Mouse (Mus musculus) heart, postnatal 10 days (tissue): ENCODE data around the gene Cep162. TPM values are rescaled to one million over a fixed set of nuclear protein-coding genes. Genes with fewer than 3 reads are reported as not detected.

Source experiments
- DNase-seq, 2 experiments: peaks; one replicate each; pipeline ENCODE4 v3.0.0; 2021
- intact Hi-C: fragments of 180-260 bp; cut with DNase I; formaldehyde crosslinking; loops from one replicate; pipeline ENCODE4 v1.15.1; 2025
- total RNA-seq, 2 experiments: library from RNA; stranded (reverse); gene quantifications; 2 replicates each; pipeline ENCODE4 v1.2.3; 2021

Gene Cep162
- total RNA-seq, 2 experiments from 2014 or later = 4.1 to 5.7 TPM

DNA sequence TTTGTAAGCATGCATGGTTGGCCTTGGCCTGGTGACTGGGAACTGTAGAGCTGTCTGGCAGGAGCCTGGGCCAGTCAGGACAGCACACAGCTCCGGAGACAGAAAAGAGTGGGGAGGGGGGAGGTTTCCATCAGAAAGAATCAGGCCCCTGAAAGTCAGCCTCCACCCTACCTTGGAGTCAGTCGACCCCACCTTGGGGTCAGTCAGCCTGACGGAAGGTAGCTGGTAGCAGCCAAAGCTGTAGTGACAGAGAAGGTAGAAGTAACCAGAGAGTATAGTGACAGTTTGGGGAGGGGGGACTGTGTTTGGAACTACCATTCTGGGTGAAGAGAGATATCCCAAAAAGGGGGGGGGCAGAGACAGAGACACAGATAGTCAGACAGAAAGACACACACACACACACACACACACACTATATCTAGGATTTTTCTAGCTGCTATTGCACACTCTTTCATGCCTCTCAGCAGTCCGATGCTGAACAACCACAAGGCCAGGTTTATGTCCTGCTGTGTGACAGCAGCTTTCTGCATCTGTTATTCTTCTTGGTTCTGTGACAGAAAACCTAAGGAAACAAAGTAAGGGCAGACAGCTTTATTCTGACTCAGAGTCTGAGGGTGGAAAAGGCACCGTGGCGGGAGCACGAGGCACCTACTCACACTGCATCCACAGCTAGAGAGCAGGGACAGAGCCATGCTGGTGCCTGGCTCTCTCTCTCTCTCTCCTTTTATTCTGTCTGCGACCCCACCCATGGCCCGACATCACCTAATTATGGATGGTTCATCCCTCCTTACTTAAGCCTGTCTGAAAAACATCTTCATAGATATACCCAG is 88.1 kb downstream of the Cep162 start:
- no peak for DNase-seq
- intact Hi-C loops = no loop called here

DNA sequence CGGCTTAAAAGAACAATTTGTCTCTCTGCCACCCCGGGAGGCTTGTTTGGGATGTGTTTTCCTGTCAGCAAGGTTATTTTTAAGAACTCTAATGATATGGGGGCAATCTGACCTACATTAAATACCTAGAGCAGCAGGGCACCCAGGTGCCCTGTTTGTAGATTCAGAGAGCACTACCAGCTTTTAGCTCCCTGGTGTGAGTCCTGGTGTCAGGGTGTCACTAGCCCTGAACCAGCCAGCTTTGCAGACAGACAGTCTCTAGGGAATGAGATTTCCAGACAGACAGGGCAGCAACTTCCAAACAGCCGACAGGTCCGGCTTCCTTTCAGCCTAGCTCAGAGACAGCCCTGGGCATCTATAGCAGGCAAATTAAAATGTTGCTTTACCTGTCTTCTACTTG is 92.8 kb downstream of the Cep162 start:
- DNase-seq = no peak
- intact Hi-C loops = no loop called here

DNA sequence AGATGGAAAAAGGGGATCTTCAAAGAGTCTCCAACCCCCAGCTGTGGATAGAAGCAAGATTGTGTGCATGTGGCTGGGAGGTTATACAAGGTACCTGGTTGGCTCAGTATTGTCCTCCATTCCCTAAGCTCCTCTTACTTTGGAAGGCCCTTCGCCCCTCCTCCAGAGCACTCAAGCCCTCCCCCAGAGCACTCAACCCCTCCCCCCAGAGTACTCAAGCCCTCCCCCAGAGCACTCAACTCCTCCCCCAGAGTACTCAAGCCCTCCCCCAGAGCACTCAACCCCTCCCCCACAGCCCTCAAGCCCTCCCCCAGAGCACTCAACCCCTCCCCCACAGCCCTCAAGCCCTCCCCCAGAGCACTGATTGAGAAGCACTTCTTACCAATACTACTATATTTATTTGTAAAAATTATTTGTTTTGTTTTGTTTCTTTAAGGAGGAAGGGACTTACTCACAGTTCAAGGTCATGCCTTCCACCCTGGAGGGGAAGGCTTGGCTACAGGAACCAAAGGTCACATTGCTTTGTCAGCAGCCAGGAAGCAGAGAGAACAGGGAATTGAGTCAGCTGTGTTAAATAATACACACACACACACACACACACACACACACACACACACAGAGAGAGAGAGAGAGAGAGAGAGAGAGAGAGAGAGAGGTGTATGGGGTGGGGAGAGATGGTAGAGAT is 102.6 kb downstream of the Cep162 start:
- intact Hi-C loops = no loop called here
- DNase-seq = no peak

DNA sequence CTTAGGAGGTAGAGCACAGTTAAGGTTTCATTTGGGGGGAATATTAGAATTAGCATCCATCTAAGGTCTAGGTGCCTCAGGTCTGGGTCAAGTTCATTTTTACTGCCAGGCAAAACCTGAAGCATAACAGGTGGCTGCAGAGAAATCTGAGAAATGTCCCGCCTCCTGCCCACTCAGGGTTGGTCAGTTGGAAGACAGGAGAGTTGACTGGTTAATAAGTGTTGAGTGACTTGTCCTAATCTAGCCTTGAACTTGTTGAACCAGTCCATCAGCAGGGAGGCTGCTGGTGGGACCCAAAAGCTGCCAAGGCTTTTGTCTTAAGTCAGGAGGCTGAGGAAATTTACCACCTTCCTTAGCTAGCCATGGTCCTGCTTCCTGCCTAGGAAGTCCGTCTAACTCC is 107.4 kb downstream of the Cep162 start:
- intact Hi-C loops = no loop called here
- DNase-seq = no peak

DNA sequence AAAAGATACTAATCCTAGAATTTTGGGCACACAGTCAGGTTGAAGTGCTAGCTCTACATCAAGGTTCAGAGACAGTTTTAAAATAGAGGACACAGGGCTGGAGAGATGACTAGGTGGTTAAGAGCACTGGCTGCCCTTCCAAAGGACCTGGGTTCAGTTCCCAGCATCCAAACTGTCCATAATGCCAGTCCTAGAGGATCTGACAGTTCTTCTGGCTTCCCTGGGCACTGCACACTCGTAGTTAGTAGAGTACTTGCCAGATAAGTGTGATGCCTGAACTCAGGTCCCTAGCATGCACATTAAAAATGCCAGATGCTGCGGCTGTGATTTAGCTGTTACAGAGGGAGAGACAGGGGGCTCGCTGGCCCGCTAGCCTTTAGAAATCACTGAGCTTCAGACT is 108.9 kb downstream of the Cep162 start:
- DNase-seq = no peak
- intact Hi-C loops = no loop called here

DNA sequence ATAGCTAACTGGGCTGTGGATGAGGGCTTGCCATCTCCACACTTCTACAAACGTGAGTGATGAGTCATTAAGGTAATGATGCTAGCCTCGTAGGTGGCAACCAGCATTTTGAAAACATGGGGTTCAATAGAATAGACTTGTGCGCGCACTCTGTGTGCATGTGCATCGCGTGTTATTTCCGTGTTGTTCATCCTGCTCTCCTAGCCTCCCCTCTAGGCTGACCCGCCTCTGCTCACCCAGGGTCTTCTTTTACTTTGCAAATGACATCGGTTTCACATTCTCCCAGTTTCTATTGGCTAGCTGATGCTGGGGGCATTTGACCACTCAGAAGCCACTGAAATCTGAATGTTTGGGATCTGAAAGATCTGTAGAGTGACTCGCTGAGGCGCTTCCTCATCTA is 109.7 kb downstream of the Cep162 start:
- intact Hi-C loops = no loop called here
- no peak for DNase-seq

DNA sequence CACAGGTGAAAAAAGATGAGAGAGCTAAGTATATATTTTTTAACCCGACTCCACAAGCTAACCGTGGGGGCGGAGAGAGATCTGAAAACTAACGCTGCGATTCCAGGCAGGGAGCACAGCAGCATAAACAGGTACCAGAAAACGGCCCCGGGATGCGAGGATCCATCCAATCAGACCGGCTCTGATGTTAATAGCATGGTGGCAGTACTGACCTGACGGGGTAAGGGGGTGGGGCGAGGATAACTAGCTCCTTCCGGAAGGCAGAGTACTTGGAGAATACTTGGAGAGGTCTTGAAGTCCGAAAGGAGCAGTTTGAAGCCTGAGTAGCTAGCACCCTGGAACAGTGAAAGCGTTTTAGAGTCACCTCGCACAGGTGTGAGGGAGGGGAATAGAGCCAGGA is 110.2 kb downstream of the Cep162 start:
- no peak for DNase-seq
- intact Hi-C loops = no loop called here

DNA sequence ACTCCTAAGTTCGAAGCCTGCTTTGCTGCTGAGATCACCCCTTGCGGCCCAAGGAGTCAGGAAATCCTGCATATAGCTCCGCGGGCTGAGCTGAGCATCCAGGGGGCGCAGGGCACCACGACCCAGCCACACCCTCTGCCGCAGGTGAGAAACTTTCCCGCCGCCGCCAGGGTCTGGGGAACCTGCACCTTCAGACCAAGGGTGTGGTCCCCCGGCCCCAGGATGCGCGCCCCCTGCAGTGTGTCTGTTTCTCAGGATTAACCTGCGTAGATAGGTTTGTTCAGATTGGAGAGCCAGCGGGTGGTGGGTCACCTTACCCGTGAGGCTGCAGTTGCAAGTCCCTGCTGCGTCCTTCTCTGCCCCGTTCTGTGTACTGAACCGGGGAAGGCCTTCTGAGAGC is 110.8 kb downstream of the Cep162 start:
- DNase-seq = no peak
- intact Hi-C loops = loop anchor here (5.0 kb wide), 1 partner anchor 117 kb away; no protein-coding TSS in a partner anchor

DNA sequence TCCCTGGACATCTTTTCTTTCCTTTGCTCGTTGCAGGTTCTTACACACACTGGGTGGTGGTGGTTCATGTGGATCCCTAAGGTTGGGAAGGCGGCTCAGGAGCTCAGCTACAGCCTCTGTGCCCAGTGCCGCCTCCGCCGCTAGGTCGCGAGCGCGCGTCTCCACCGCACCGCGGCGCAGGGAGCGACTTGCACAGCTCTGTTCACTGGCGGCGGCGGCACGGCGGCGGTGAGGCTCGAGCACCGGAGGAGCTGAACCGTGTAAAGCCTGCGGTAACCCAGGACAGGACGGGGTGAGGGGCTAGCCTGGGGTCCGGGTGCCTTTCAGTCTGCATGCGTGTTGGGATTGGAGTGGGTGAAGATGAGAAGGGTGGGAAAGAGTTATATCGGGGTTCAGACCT is 111.2 kb downstream of the Cep162 start, which contains the start of gene Mrap2:
Mrap2 (plus strand) TSS at position 201 of the 400 bp plus-strand sequence.
- DNase-seq = peak; percentile 59
- intact Hi-C loops = loop anchor here (5.0 kb wide), 1 partner anchor 117 kb away; no protein-coding TSS in a partner anchor

DNA sequence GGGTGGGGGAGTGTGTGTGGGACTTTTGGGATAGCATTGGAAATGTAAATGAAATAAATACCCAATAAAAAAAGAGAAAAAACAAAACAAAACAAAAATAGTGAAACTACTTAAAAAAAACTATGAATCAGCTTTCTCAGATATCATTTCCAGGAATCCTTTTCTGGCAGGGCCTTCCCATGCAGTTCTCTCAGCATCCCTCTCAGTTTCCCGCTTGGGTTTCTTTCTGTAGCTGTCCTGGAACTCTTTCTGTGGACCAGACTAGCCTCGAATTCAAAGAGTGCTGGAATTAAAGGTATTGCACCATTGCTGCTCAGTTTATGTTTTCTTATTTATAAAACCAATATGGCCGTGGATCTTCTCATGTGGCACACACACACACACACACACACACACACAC is 112.3 kb downstream of the Cep162 start:
- no peak for DNase-seq
- intact Hi-C loops = loop anchor here (5.0 kb wide), 1 partner anchor 116 kb away; no protein-coding TSS in a partner anchor

Other genes with a start within 250 kb of the Cep162 start
- not detected for gene Ripply2, start 240.0 kb downstream of the Cep162 start, total RNA-seq
- gene Cyb5r4, start 233.5 kb downstream of the Cep162 start, total RNA-seq = 10 to 100 TPM; 27.2 to 29.3 TPM
- 1 to 10 TPM in 1 of 2 experiments, under 1 TPM in 1; 0.57 to 4.3 TPM for gene Mrap2, start 111.2 kb downstream of the Cep162 start, total RNA-seq